Mouse (Mus musculus) neural tube, embryonic 11.5 days (tissue): Measurements from ENCODE around the gene Arap1. TPM values are rescaled to one million over a fixed set of nuclear protein-coding genes. Genes with fewer than 3 reads are reported as not detected.
A peak's percentile ranks its signal among the peaks of the same experiment; 100 is the strongest.

Experiments
- ATAC-seq: fragments of 200-750 bp; cut with Nextera tagmentation; 2 replicates; pipeline ENCODE4 v1.8.0; 2017; ENCODE audit warnings: moderate number of reproducible peaks, mild to moderate bottlenecking, moderate TSS enrichment, moderate library complexity; ENCODE audit not compliant: insufficient read depth, low FRiP score, low TSS enrichment
- DNase-seq: peaks from one replicate; pipeline ENCODE4 v3.0.0-alpha.2; 2015; ENCODE audit warnings: low spot score
- H3K27ac ChIP-seq: fragments of 300-500 bp; sonication (generic); 2 replicates; pipeline ENCODE4 v1.5.1; 2014; ENCODE audit warnings: low read depth, mild to moderate bottlenecking, low read length
- H3K27me3 ChIP-seq: fragments of 300-500 bp; sonication (generic); 2 replicates; pipeline ENCODE4 v1.6.1; 2014; ENCODE audit warnings: mild to moderate bottlenecking, low read length, mixed read lengths; ENCODE audit not compliant: control insufficient read depth, insufficient read depth
- H3K36me3 ChIP-seq: fragments of 300-500 bp; sonication (generic); 2 replicates; pipeline ENCODE4 v1.6.1; 2014; ENCODE audit warnings: mild to moderate bottlenecking, low read length, moderate library complexity, mixed read lengths; ENCODE audit not compliant: control insufficient read depth, insufficient read depth
- H3K4me1 ChIP-seq: fragments of 300-500 bp; sonication (generic); 2 replicates; pipeline ENCODE4 v1.6.1; 2014; ENCODE audit warnings: low read length, mixed read lengths; ENCODE audit not compliant: control insufficient read depth, insufficient read depth
- H3K4me2 ChIP-seq: fragments of 300-500 bp; sonication (generic); 2 replicates; pipeline ENCODE4 v1.6.1; 2014; ENCODE audit warnings: low read depth, mild to moderate bottlenecking, moderate library complexity
- H3K4me3 ChIP-seq: fragments of 300-500 bp; sonication (generic); 2 replicates; pipeline ENCODE4 v1.5.1; 2014; ENCODE audit warnings: low read depth, low read length
- H3K9ac ChIP-seq: fragments of 300-500 bp; sonication (generic); 2 replicates; pipeline ENCODE4 v1.6.1; 2014; ENCODE audit warnings: mild to moderate bottlenecking, low read length
- H3K9me3 ChIP-seq: fragments of 300-500 bp; sonication (generic); 2 replicates; pipeline ENCODE4 v1.6.1; 2016; ENCODE audit warnings: low read length; ENCODE audit not compliant: control insufficient read depth
- WGBS: fragments of 180-500 bp; shearing (Covaris S2); extraction: QIAGEN DNeasy Blood & Tissue Kit; methylation state at CpG from one replicate; pipeline ENCODE4 v1.1.7; 2014; 5-methylcytosine and 5-hydroxymethylcytosine counted together
- polyA plus RNA-seq: library from polyadenylated mRNA; unstranded; fragments of >200 nt; fragmentation: Nextera tagmentation; extraction: Ambion mirVana; gene quantifications from 2 replicates; pipeline ENCODE4 v1.2.1, GENCODE M21; 2014

The Arap1 gene
- polyA plus RNA-seq, 1 experiment from 2014 or later: 11.2 TPM

DNA sequence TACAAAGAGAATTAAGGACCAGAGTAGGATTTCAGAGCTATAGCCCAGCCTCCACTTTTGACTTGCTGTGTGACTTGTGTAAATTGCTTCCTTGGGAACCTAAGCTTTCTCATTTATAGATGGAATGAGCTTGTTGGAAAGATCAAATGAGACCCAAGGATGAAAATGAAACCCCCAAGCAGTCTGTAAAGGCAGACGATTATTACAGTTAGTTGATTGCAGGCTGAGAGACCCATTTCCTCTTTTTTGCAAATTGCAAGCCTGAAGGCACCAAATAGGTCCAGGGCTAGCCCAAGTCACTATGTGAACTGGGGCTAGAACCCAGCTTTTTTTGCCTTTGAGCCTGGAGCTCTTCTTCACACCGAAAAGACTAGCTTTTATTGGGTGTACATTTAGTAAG, 36.8 kb upstream of the Arap1 start:
- Histone ChIP-seq H3K4me2 (peak overlapping the region; percentile 56), H3K27me3 (no peaks in the 10 kb centered on the region), H3K9ac (peak overlapping the region; percentile 71), H3K36me3 (no peaks in the 10 kb centered on the region), H3K4me1 (no peaks in the 10 kb centered on the region), H3K27ac (no peak overlapping the region), H3K9me3 (no peaks in the 10 kb centered on the region), H3K4me3 (no peak overlapping the region)
- 43% methylated on average over 2 of the region's 2 CpGs for WGBS
- no peak for DNase-seq
- ATAC-seq: no peak

DNA sequence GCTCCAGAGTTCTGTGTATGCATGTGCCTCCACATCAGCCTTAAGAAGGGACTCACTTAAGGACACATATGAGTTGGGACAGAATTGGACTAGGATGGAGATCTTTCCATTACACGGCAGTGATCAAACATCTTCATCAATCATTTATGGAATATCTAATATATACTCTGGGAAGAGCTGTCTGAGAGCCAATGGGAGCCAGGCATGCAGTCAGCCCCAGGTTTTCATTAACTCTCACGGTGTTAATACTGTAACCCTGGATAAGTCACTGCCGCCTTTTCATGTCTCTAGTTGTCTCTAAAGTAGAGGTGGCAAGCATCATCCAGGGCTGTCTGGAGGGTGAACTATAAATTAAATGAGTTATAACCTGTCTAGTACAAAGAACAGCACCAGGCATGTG, 34.8 kb upstream of the Arap1 start:
- Histone ChIP-seq H3K4me2 (no peak overlapping the region), H3K9ac (no peak overlapping the region), H3K36me3 (no peaks in the 10 kb centered on the region), H3K4me1 (no peaks in the 10 kb centered on the region), H3K27ac (no peak overlapping the region), H3K9me3 (no peaks in the 10 kb centered on the region), H3K4me3 (no peak overlapping the region), H3K27me3 (no peaks in the 10 kb centered on the region)
- DNase-seq (no peak), ATAC-seq (no peak)
- WGBS: 76% methylated on average over 3 of the region's 3 CpGs

DNA sequence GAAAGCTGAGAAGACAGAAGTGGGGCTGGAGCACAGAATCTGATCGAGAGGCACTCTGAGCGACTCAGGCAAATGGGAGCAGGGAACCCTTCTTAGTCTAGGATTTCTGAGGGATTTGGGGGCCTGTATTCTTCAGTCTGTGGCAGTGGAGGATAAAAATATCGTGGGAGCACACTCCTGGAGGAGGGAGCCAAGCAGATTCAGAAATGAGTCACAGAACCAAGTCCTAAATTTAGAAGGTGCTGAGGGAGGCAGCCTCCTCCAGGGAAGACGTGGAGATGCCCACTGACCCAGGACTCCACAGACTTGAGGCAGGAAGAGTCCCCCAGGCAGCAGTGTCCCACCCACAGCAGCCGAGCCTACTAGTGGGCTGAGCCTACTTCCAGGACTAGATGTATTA, 33.5 kb upstream of the Arap1 start:
- no peaks in the 10 kb centered on the region for H3K36me3 ChIP-seq
- H3K27me3 ChIP-seq: no peaks in the 10 kb centered on the region
- no peak overlapping the region for H3K4me3 ChIP-seq
- DNase-seq (no peak), ATAC-seq (no peak)
- H3K4me1 ChIP-seq: no peaks in the 10 kb centered on the region
- no peak overlapping the region for H3K4me2 ChIP-seq
- no peaks in the 10 kb centered on the region for H3K9me3 ChIP-seq
- no peak overlapping the region for H3K9ac ChIP-seq
- no peak overlapping the region for H3K27ac ChIP-seq
- 77% methylated on average over 5 of the region's 5 CpGs for WGBS

DNA sequence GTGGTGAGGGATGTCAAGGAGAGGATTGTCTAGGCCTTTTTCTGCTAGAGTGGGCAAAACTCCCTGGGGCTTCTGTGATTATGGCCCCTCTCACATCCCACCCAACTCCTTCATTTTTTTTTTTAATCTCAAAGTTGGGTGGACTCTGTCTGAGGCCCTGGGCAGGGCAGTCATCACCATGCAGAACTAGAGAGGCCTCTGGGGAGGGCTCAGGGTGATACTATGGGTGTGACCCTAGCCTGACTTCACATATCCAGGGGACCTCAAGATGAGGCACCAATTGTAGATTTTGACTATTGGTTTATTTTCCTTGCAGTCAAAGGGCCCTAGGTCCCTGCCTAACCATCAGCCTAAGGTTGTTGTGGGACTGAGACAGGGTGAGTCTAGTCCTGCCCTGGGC, 32.2 kb upstream of the Arap1 start:
- ATAC-seq: no peak
- Histone ChIP-seq H3K4me1 (0 out of 2 replicates have a peak, but pooled peaks cover 2% of the 10 kb centered on the region), H3K27ac (no peak overlapping the region), H3K9ac (no peak overlapping the region), H3K36me3 (no peaks in the 10 kb centered on the region), H3K27me3 (peaks cover 5% of the 10 kb centered on the region; the same call in 1 of the 2 replicates), H3K4me3 (no peak overlapping the region), H3K4me2 (no peak overlapping the region), H3K9me3 (no peaks in the 10 kb centered on the region)
- DNase-seq: no peak

DNA sequence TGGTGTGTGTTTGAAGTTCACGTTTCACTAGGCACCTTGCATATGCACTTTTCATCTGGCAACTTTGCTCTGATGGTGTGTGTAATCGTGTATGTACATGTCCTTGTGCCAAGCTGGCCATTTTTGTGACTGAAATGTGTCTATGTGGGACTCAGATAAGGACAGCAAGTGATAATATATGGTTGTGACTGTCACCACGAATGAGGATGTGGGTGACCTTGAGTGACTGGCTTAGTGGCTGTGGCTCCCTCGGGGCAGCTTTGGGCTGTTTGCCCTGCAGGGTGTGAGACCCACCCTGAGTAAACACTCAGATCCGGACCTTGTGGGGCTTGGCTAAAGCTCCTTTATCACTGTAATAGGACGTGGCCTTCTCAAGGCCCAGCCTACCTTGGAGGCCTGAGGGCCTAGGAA, 31.3 kb upstream of the Arap1 start:
- Histone ChIP-seq H3K4me3 (no peak overlapping the region), H3K27me3 (peaks cover 9% of the 10 kb centered on the region; the same call in 1 of the 2 replicates), H3K36me3 (no peaks in the 10 kb centered on the region), H3K9me3 (no peaks in the 10 kb centered on the region), H3K27ac (no peak overlapping the region), H3K9ac (no peak overlapping the region), H3K4me1 (peaks cover 4% of the 10 kb centered on the region; the same call in 1 of the 2 replicates), H3K4me2 (no peak overlapping the region)
- 66% methylated on average over 6 of the region's 6 CpGs for WGBS
- DNase-seq (no peak), ATAC-seq (no peak)

DNA sequence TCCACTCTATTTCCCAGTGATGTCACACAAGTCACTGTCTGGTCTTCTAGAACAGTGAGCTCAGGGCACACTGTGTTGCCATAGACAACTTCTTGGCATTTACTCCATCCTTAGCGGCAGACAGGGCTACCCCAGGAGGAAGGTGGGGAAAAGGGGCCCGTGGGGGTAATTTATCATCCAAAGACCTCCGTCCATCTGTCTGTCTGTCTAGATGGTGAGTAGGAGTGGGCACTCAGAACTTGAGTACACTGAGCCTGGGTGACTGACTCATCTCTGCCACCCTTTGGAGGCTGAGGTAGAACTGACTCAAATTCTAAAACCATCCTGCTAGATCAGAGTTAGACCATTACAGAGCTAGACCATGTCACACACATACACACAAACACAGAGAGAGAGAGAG, 30.9 kb upstream of the Arap1 start, which contains the start of gene Stard10:
Stard10 (plus strand) TSS at position 73 of the 400 bp plus-strand sequence.
- DNase-seq: no peak
- no peaks in the 10 kb centered on the region for H3K9me3 ChIP-seq
- H3K4me1 ChIP-seq: peaks cover 4% of the 10 kb centered on the region; the same call in 1 of the 2 replicates
- H3K4me2 ChIP-seq: no peak within 1 kb of the TSS
- H3K4me3 ChIP-seq: no peak within 1 kb of the TSS
- ATAC-seq: no peak
- peaks cover 9% of the 10 kb centered on the region; the same call in 1 of the 2 replicates for H3K27me3 ChIP-seq
- no peak within 1 kb of the TSS for H3K27ac ChIP-seq
- 74% methylated on average over 3 of the region's 3 CpGs for WGBS
- no peak within 1 kb of the TSS for H3K9ac ChIP-seq
- H3K36me3 ChIP-seq: no peaks in the 10 kb centered on the region

DNA sequence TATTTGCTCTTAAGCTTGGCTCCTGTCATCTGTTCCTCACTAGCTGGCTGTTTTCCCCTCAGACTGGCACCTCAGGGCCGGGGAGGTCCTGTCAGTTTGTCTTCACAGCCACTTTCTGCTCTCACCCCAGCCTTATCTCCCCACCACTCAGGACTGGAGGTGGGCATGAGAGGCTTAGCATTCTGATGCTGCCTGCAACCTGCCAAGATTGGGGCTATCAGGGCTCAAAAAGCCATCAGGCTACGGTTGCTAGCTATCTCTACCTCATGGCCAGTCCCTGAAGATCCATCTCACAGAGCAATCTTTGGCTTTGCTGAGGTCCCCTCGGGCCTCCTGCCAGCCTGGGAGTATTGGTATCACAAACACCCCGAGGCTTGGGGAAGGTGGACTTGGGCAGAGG, 29.0 kb upstream of the Arap1 start:
- no peaks in the 10 kb centered on the region for H3K36me3 ChIP-seq
- H3K27ac ChIP-seq: no peak overlapping the region
- peaks cover 12% of the 10 kb centered on the region; the same call in 1 of the 2 replicates for H3K27me3 ChIP-seq
- no peaks in the 10 kb centered on the region for H3K9me3 ChIP-seq
- H3K4me1 ChIP-seq: peaks cover 4% of the 10 kb centered on the region; the same call in 1 of the 2 replicates
- H3K4me2 ChIP-seq: no peak overlapping the region
- 68% methylated on average over 4 of the region's 4 CpGs for WGBS
- DNase-seq (no peak), ATAC-seq (no peak)
- H3K9ac ChIP-seq: no peak overlapping the region
- H3K4me3 ChIP-seq: no peak overlapping the region

DNA sequence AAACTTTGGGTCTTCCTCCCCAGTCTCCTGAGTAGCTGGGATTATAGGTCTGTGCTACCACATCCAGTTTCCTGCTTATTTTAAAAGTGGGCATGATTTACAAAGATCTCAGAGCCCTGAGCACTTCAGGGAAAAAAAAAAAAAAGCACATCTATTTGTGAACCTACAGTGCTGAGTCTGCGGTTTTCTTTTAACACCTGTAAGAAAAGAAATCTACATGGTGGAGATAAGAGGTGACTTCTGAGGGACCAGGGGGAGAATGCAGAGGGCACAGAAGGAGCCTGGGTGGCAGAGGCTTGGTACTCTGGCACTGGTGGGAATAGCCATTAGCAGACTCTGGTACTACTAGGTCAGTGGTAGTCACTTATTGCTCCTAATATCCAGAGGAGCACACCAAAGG, 28.1 kb upstream of the Arap1 start:
- 93% methylated on average over 1 of the region's 1 CpGs for WGBS

DNA sequence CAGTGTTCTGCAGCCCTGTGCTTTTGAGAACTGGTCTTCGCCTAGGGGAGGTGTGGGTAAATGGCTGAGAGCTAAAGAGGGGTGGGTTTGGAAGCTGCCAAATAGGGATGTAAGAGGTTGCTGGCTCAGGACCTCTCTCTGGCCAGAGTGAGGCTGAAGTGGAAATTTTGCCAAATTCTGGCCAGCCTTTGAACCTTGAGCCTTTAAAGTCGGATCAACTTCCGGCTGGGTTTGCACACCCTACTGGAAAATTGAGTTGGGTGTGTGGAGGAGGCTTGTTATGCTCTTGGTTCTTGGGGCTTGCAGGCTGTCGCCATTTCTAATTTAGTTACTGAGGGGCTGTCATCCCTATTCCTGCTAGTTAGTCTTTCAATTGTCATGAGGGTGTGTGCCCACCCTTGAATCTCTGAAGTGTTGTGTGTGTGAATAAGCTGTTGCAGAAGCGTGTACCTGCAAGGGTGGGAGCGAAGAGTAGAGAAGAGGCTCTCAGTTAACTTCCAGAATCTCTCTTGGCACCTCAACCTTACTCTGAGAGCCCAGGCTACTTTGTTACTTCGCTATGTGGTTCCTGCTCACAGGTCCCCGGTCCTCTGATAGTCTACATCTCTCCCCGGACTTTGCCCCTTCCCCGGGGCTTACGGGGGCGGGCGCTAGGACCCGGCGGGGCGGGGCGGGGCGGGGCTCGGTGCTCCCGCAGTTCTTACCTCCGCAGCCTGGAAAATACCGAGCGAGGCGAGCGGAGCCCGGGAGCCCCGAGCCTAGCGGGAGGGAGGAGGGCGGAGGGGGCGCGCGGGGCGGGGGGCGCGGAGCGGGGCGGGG, 27.3 kb upstream of the Arap1 start:
- Histone ChIP-seq H3K9ac (peak overlapping the region; percentile 68), H3K4me1 (peaks cover 4% of the 10 kb centered on the region; the same call in 1 of the 2 replicates), H3K27me3 (peaks cover 12% of the 10 kb centered on the region; the same call in 1 of the 2 replicates), H3K27ac (no peak overlapping the region), H3K4me2 (peak overlapping the region; percentile 98), H3K4me3 (peak overlapping the region; percentile 83), H3K36me3 (no peaks in the 10 kb centered on the region), H3K9me3 (no peaks in the 10 kb centered on the region)
- 7% methylated on average over 24 of the region's 37 CpGs for WGBS
- peak; percentile 78 for ATAC-seq
- peak; percentile 59 for DNase-seq

More for the DNA sequence above, 28.1 kb upstream of the Arap1 start:
- peaks cover 4% of the 10 kb centered on the region; the same call in 1 of the 2 replicates for H3K4me1 ChIP-seq
- DNase-seq (no peak), ATAC-seq (no peak)
- no peaks in the 10 kb centered on the region for H3K36me3 ChIP-seq
- H3K9ac ChIP-seq: no peak overlapping the region
- H3K27ac ChIP-seq: no peak overlapping the region
- H3K4me2 ChIP-seq: no peak overlapping the region
- H3K4me3 ChIP-seq: no peak overlapping the region
- H3K27me3 ChIP-seq: peaks cover 12% of the 10 kb centered on the region; the same call in 1 of the 2 replicates
- no peaks in the 10 kb centered on the region for H3K9me3 ChIP-seq
